Mouse (Mus musculus): ENCODE data around the gene Olfr888. TPM values are rescaled to one million over a fixed set of nuclear protein-coding genes. Genes with fewer than 3 reads are reported as not detected.

Olfr888 gene
- not detected for total RNA-seq (2021)
- long read RNA-seq, experiment 1: 0 reads
- long read RNA-seq, experiment 2: 0 reads

GRCm38 (mm10) chr9:38107828-38108227, at the start of gene Olfr888:
Gene Olfr888 (plus strand): TSS chr9:38108128.
- DNase-seq (ENCODE audit: low spot score in 2 of 2): no peak

GRCm38 (mm10) chr9:38061022-38061421, 46.9 kb upstream of the Olfr888 start, which contains the start of gene Olfr885:
Gene Olfr885 (plus strand): TSS chr9:38061322.
- DNase-seq (ENCODE audit: low spot score in 2 of 2): no peak

GRCm38 (mm10) chr9:38083772-38084171, 24.2 kb upstream of the Olfr888 start, which contains the start of gene Olfr887:
Gene Olfr887 (plus strand): TSS chr9:38084072.
- DNase-seq (ENCODE audit: low spot score in 2 of 2): no peak

GRCm38 (mm10) chr9:38114898-38115297, 7.0 kb downstream of the Olfr888 start, which contains the start of gene Olfr889:
Gene Olfr889 (plus strand): TSS chr9:38115198.
- no peak for DNase-seq (ENCODE audit: low spot score in 2 of 2)

- DNase-seq (ENCODE audit: low spot score in 2 of 2): no peak
Observed at GRCm38 (mm10) chr9:38142217-38142616, 34.3 kb downstream of the Olfr888 start, which contains the start of gene Olfr890. Gene Olfr890 (plus strand): TSS chr9:38142517.

Other genes starting within 250 kb of the Olfr888 start
- gene Olfr145, start 211.4 kb upstream of the Olfr888 start, total RNA-seq (2021): not detected
- not detected for gene Olfr878, start 190.3 kb upstream of the Olfr888 start, total RNA-seq (2021)
- not detected for gene Olfr881, start 116.3 kb upstream of the Olfr888 start, total RNA-seq (2021)
- not detected for gene Olfr883, start 82.3 kb upstream of the Olfr888 start, total RNA-seq (2021)
- not detected for gene Olfr884, start 61.6 kb upstream of the Olfr888 start, total RNA-seq (2021)
- not detected for gene Olfr885, start 46.8 kb upstream of the Olfr888 start, total RNA-seq (2021)
- not detected for gene Olfr887, start 24.1 kb upstream of the Olfr888 start, total RNA-seq (2021)
- not detected for gene Olfr889, start 7.1 kb downstream of the Olfr888 start, total RNA-seq (2021)
- not detected for gene Olfr890, start 34.4 kb downstream of the Olfr888 start, total RNA-seq (2021)
- gene Olfr891, start 72.7 kb downstream of the Olfr888 start, total RNA-seq (2021): not detected
- not detected for gene Olfr893, start 100.2 kb downstream of the Olfr888 start, total RNA-seq (2021)
- not detected for gene Olfr894, start 109.9 kb downstream of the Olfr888 start, total RNA-seq (2021)
- gene Olfr143, start 144.6 kb downstream of the Olfr888 start, total RNA-seq (2021): not detected
- gene Olfr895, start 159.7 kb downstream of the Olfr888 start, total RNA-seq (2021): not detected
- not detected for gene Olfr896-ps1, start 183.0 kb downstream of the Olfr888 start, total RNA-seq (2021)
- gene Olfr25, start 220.9 kb downstream of the Olfr888 start, total RNA-seq (2021): not detected
- not detected for gene Olfr898, start 240.3 kb downstream of the Olfr888 start, total RNA-seq (2021)